Mouse (Mus musculus) megakaryocyte, embryonic 14.5 days (primary cell): Measurements from ENCODE around the gene Gm8369.

Experiments used
- FLI1 ChIP-seq: IDR thresholded peaks from 2 replicates; pipeline ENCODE4 v1.6.1; 2012; ENCODE audit warnings: low read length, inconsistent platforms, mixed read lengths
- GATA1 ChIP-seq: IDR thresholded peaks from 3 replicates; pipeline ENCODE4 v1.6.1; 2012; ENCODE audit warnings: mixed read lengths, low read length, inconsistent platforms, borderline replicate concordance

DNA sequence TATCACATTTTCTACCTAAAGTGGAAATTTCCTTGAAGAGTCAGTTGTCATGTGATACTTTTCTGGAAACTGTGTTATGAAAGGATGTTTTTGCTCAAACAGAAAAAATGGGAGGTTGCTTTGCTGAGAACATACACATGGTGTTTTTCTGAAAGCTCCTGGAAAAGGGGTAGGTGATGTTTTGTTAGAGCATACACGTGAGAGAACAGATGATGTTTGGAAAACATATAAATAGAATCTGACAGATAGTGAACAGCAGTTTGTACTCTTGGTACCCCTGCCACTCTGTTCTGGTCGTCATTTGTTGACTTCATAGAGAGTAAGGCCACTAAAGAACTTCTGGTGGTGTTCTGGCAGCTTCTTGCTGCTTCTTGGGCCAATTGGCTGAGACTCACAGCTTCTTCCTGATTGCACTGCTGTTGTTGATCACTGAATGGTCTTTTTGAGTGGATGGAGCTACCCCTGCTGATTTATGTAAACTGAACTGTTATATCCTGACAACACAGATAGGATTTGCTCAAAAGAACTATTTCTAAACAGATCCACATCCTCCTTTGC lies 48.2 kb downstream of the Gm8369 start:
- TF ChIP-seq GATA1 (no peak), FLI1 (no peak)
